Mouse (Mus musculus) heart, embryonic 14.5 days (tissue): ENCODE data around the gene C3. TPM values are rescaled to one million over a fixed set of nuclear protein-coding genes. Genes with fewer than 3 reads are reported as not detected.
A peak's percentile ranks its signal among the peaks of the same experiment; 100 is the strongest.

Experiments
- ATAC-seq: fragments of 200-750 bp; cut with Nextera tagmentation; 2 replicates; pipeline ENCODE4 v1.8.0; 2017; ENCODE audit warnings: low read depth, moderate TSS enrichment; ENCODE audit not compliant: insufficient number of reproducible peaks, insufficient read depth, low FRiP score
- H3K27ac ChIP-seq, 2 experiments: fragments of 200-500 bp in 1 of 2; fragments of 300-500 bp in 1 of 2; sonication (generic) in 1 of 2; replicated peaks in 1 of 2; 2 replicates each; pipeline ENCODE4 v1.5.1; 2012 to 2014; ENCODE audit warnings: low read depth in 2 of 2, low read length in 2 of 2, control low read depth in 1 of 2, mild to moderate bottlenecking in 1 of 2, mixed read lengths in 1 of 2; ENCODE audit not compliant: control insufficient read depth in 1 of 2, insufficient read depth in 1 of 2
- H3K27me3 ChIP-seq: fragments of 300-500 bp; sonication (generic); 2 replicates; pipeline ENCODE4 v1.6.1; 2014; ENCODE audit warnings: mild to moderate bottlenecking, low read length, control low read depth; ENCODE audit not compliant: control insufficient read depth, insufficient read depth
- H3K36me3 ChIP-seq: fragments of 300-500 bp; sonication (generic); 2 replicates; pipeline ENCODE4 v1.6.1; 2014; ENCODE audit warnings: mild to moderate bottlenecking, control low read depth, low read length, mixed read lengths; ENCODE audit not compliant: control insufficient read depth, insufficient read depth
- H3K4me1 ChIP-seq, 2 experiments: fragments of 200-500 bp in 1 of 2; fragments of 300-500 bp in 1 of 2; sonication (generic) in 1 of 2; 2 replicates each; pipeline ENCODE4 v1.6.1; 2012 to 2014; ENCODE audit warnings: low read length in 2 of 2, control low read depth in 1 of 2, mixed read lengths in 1 of 2; ENCODE audit not compliant: control insufficient read depth in 2 of 2, insufficient read depth in 2 of 2
- H3K4me2 ChIP-seq: fragments of 300-500 bp; sonication (generic); 2 replicates; pipeline ENCODE4 v1.6.1; 2014; ENCODE audit warnings: mild to moderate bottlenecking, low read length
- H3K4me3 ChIP-seq, 2 experiments: fragments of 200-500 bp in 1 of 2; fragments of 300-500 bp in 1 of 2; sonication (generic) in 1 of 2; 2 replicates each; pipeline ENCODE4 v1.5.1; 2012 to 2014; ENCODE audit warnings: low read length in 2 of 2, mild to moderate bottlenecking in 2 of 2, control low read depth in 1 of 2, low read depth in 1 of 2, moderate library complexity in 1 of 2; ENCODE audit not compliant: control insufficient read depth in 1 of 2, insufficient read depth in 1 of 2
- H3K9ac ChIP-seq: fragments of 300-500 bp; sonication (generic); 2 replicates; pipeline ENCODE4 v1.6.1; 2014; ENCODE audit warnings: mild to moderate bottlenecking, low read length
- H3K9me3 ChIP-seq: fragments of 300-500 bp; sonication (generic); 2 replicates; pipeline ENCODE4 v1.6.1; 2016; ENCODE audit warnings: low read length, control low read depth; ENCODE audit not compliant: control insufficient read depth
- WGBS: fragments of 180-500 bp; shearing (Covaris S2); extraction: QIAGEN DNeasy Blood & Tissue Kit; methylation state at CpG from one replicate; pipeline ENCODE4 v1.1.7; 2014; 5-methylcytosine and 5-hydroxymethylcytosine counted together
- polyA plus RNA-seq: library from polyadenylated mRNA; unstranded; fragments of >200 nt; fragmentation: Nextera tagmentation; extraction: Ambion mirVana; gene quantifications from 2 replicates; pipeline ENCODE4 v1.2.1, GENCODE M21; 2014

Gene C3
- polyA plus RNA-seq, 1 experiment from 2014 or later = 0.74 TPM

GRCm38 (mm10) chr17:57198252-57198651, 29.7 kb downstream of the C3 start:
- WGBS = 56% methylated on average over 3 of the region's 3 CpGs
- no peaks in the 10 kb centered on the region for H3K36me3 ChIP-seq
- H3K9me3 ChIP-seq = no peaks in the 10 kb centered on the region
- H3K9ac ChIP-seq = no peak overlapping the region
- H3K27me3 ChIP-seq = no peaks in the 10 kb centered on the region
- no peak overlapping the region for H3K4me2 ChIP-seq
- ATAC-seq = no peak
- H3K4me3 ChIP-seq = no peak overlapping the region
- no peaks in the 10 kb centered on the region for H3K4me1 ChIP-seq
- H3K27ac ChIP-seq = no peak overlapping the region

GRCm38 (mm10) chr17:57195326-57196010, 32.5 kb downstream of the C3 start:
- no peaks in the 10 kb centered on the region for H3K9me3 ChIP-seq
- no peak overlapping the region for H3K4me2 ChIP-seq
- no peaks in the 10 kb centered on the region for H3K4me1 ChIP-seq
- no peak overlapping the region for H3K27ac ChIP-seq
- H3K27me3 ChIP-seq = no peaks in the 10 kb centered on the region
- WGBS = 68% methylated on average over 8 of the region's 8 CpGs
- H3K36me3 ChIP-seq = no peaks in the 10 kb centered on the region
- ATAC-seq = no peak
- H3K9ac ChIP-seq = no peak overlapping the region
- no peak overlapping the region for H3K4me3 ChIP-seq

GRCm38 (mm10) chr17:57194771-57195170, 33.2 kb downstream of the C3 start:
- Histone ChIP-seq H3K27me3 (no peaks in the 10 kb centered on the region), H3K4me3 (no peak overlapping the region), H3K9me3 (no peaks in the 10 kb centered on the region), H3K36me3 (no peaks in the 10 kb centered on the region), H3K4me2 (no peak overlapping the region), H3K4me1 (no peaks in the 10 kb centered on the region), H3K27ac (no peak overlapping the region), H3K9ac (no peak overlapping the region)
- WGBS = 66% methylated on average over 3 of the region's 3 CpGs
- ATAC-seq = 0 out of 2 replicates have a peak, but pooled peaks have one; percentile 17

GRCm38 (mm10) chr17:57194041-57194507, 33.9 kb downstream of the C3 start, which contains the start of gene Tnfsf14:
Tnfsf14 (minus strand) TSS chr17:57194177.
- H3K27me3 ChIP-seq = no peaks in the 10 kb centered on the region
- no peaks in the 10 kb centered on the region for H3K4me1 ChIP-seq
- WGBS = 70% methylated on average over 11 of the region's 11 CpGs
- no peak within 1 kb of the TSS for H3K9ac ChIP-seq
- H3K9me3 ChIP-seq = no peaks in the 10 kb centered on the region
- no peak within 1 kb of the TSS for H3K4me3 ChIP-seq
- no peak within 1 kb of the TSS for H3K4me2 ChIP-seq
- no peak within 1 kb of the TSS for H3K27ac ChIP-seq
- H3K36me3 ChIP-seq = no peaks in the 10 kb centered on the region
- ATAC-seq = no peak

- no peak overlapping the region for H3K4me3 ChIP-seq
- no peaks in the 10 kb centered on the region for H3K9me3 ChIP-seq
- no peak overlapping the region for H3K4me2 ChIP-seq
- no peaks in the 10 kb centered on the region for H3K36me3 ChIP-seq
- H3K27ac ChIP-seq = no peak overlapping the region
- no peak overlapping the region for H3K9ac ChIP-seq
- no peaks in the 10 kb centered on the region for H3K4me1 ChIP-seq
- ATAC-seq = no peak
- WGBS = 62% methylated on average over 12 of the region's 12 CpGs
- no peaks in the 10 kb centered on the region for H3K27me3 ChIP-seq
Observed at GRCm38 (mm10) chr17:57188510-57189192, 39.3 kb downstream of the C3 start.

- Histone ChIP-seq H3K27ac (no peak overlapping the region), H3K4me1 (no peaks in the 10 kb centered on the region), H3K9me3 (no peaks in the 10 kb centered on the region), H3K36me3 (no peaks in the 10 kb centered on the region), H3K4me2 (no peak overlapping the region), H3K4me3 (no peak overlapping the region), H3K27me3 (no peaks in the 10 kb centered on the region), H3K9ac (no peak overlapping the region)
- WGBS = 51% methylated on average over 2 of the region's 2 CpGs
- ATAC-seq = no peak
Observed at GRCm38 (mm10) chr17:57185641-57186040, 42.3 kb downstream of the C3 start.

GRCm38 (mm10) chr17:57182871-57183270, 45.1 kb downstream of the C3 start:
- no peak overlapping the region for H3K9ac ChIP-seq
- no peaks in the 10 kb centered on the region for H3K27me3 ChIP-seq
- H3K4me3 ChIP-seq = no peak overlapping the region
- 55% methylated on average over 3 of the region's 3 CpGs for WGBS
- no peak overlapping the region for H3K4me2 ChIP-seq
- H3K4me1 ChIP-seq = no peaks in the 10 kb centered on the region
- no peak for ATAC-seq
- H3K27ac ChIP-seq = no peak overlapping the region
- H3K36me3 ChIP-seq = no peaks in the 10 kb centered on the region
- no peaks in the 10 kb centered on the region for H3K9me3 ChIP-seq
